Mouse (Mus musculus) liver, adult (tissue): ENCODE results near the gene Zfp362.

Experiments
- GATA4 ChIP-seq: IDR thresholded peaks from 2 replicates; pipeline ENCODE4 v1.6.1; 2014; ENCODE audit warnings: mild to moderate bottlenecking, low read length; ENCODE audit not compliant: insufficient replicate concordance

Gene Zfp362

GRCm38 (mm10) chr4:128728431-128728851 lies 77.4 kb downstream of the Zfp362 start:
- no peak for TF ChIP-seq GATA4

- TF ChIP-seq GATA4 = no peak
Observed at GRCm38 (mm10) chr4:128727721-128728430, 78.0 kb downstream of the Zfp362 start.

GRCm38 (mm10) chr4:128727019-128727720 lies 78.7 kb downstream of the Zfp362 start:
- TF ChIP-seq GATA4 = peak; percentile 5; the same call in 1 of the 2 replicates

- TF ChIP-seq GATA4 = no peak
Observed at GRCm38 (mm10) chr4:128724059-128724458, 81.8 kb downstream of the Zfp362 start.

DNA sequence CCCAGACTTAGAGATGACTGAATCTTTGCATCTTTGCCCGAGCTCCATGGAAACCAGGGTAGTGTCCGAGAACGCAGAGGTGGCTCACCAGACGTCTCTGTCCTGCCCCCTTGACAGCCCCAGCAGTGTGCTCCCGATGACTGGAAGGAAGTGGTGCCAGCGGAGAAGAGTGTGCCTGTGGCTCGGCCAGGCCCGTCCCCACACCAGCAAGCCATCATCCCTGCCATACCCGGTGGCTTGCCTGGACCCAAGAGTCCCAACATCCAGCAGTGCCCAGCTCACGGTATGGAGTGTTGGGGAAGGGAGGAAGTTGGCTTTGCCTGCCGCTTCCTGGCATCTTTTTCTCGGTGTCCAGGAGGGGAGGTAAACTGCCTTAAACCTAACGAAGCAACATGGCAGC lies 82.4 kb downstream of the Zfp362 start:
- TF ChIP-seq GATA4 = no peak
